ENCODE assay signal across 26 mouse cellular contexts in the genomic region with DNA sequence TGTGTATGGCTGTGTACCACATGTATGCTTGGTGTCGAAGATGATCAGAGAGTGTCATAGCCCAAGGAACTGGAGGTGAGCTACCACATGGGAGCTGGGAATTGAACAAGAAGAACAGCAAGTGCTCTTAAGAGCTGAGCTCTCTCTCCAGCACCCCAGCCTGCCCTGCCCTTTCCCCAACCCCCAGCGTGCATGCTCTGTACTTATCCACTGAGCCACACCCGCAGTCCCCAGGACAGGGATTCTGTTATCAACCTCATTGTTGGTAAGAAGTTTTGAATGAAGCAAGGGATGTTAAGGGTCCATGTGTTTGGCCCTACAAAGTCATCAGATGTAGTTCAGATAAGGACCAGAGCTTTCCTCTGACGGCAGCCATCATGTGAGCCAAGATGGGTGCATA. TPM values are rescaled to one million over a fixed set of nuclear protein-coding genes. Genes with fewer than 3 reads are reported as not detected.
DNase-seq lines count a peak whose midpoint lies in the region; ATAC-seq and TF ChIP-seq lines count a peak whose summit lies in the region.
"Had no signal": no experiment of that assay in that cellular context is flagged by ENCODE, and none has a peak within 500 bp of the region (broad histone marks: within the 10 kb centered on the region; RNA-seq: fewer than 3 reads in every experiment).

No protein-coding gene starts in this region.

- H3K4me2 ChIP-seq in liver, embryonic 11.5 days: no peak overlapping the region
- H3K4me2 ChIP-seq in liver, embryonic 15.5 days: no peak overlapping the region
- H3K4me2 ChIP-seq: heart, embryonic 15.5 days; hindbrain, embryonic 14.5 days; intestine, embryonic 15.5 days had no signal

- H3K27me3 ChIP-seq in liver, embryonic 11.5 days (replicated peaks; ENCODE audit: control insufficient read depth, insufficient read depth, low read length): no peaks in the 10 kb centered on the region
- no peaks in the 10 kb centered on the region for H3K27me3 ChIP-seq in liver, embryonic 15.5 days
- no peaks in the 10 kb centered on the region for H3K27me3 ChIP-seq in heart, adult 2 months (ENCODE audit: control insufficient read depth, insufficient read depth, low read length)
- no peaks in the 10 kb centered on the region for H3K27me3 ChIP-seq in midbrain, embryonic 10.5 days (ENCODE audit: low read depth, poor library complexity, severe bottlenecking)
- H3K27me3 ChIP-seq: intestine, embryonic 15.5 days had no signal

- no peak overlapping the region for H3K4me3 ChIP-seq in liver, embryonic 11.5 days (ENCODE audit: low read depth, low read length)
- H3K4me3 ChIP-seq in liver, embryonic 15.5 days (replicated peaks): no peak overlapping the region
- no peak overlapping the region for H3K4me3 ChIP-seq in heart, adult 2 months
- no peak overlapping the region for H3K4me3 ChIP-seq in midbrain, embryonic 10.5 days
- H3K4me3 ChIP-seq: embryonic facial prominence, embryonic 10.5 days; heart, embryonic 10.5 days; heart, embryonic 15.5 days; hindbrain, embryonic 10.5 days; intestine, embryonic 15.5 days had no signal

- H3K36me3 ChIP-seq in liver, embryonic 11.5 days (ENCODE audit: control insufficient read depth, insufficient read depth, low read length): no peaks in the 10 kb centered on the region
- H3K36me3 ChIP-seq in liver, embryonic 15.5 days (replicated peaks): no peaks in the 10 kb centered on the region
- H3K36me3 ChIP-seq in heart, adult 2 months (ENCODE audit: control insufficient read depth, insufficient read depth, low read length): no peaks in the 10 kb centered on the region
- no peaks in the 10 kb centered on the region for H3K36me3 ChIP-seq in midbrain, embryonic 10.5 days
- H3K36me3 ChIP-seq: embryonic facial prominence, embryonic 10.5 days; G1E; heart, embryonic 10.5 days; heart, embryonic 15.5 days; hindbrain, embryonic 10.5 days; intestine, embryonic 15.5 days had no signal

- 61% methylated on average over 4 of the region's 4 CpGs for whole genome bisulfite sequencing in liver, embryonic 11.5 days
- WGBS in liver, embryonic 15.5 days (ENCODE audit: insufficient replicate concordance): 38% methylated on average over 4 of the region's 4 CpGs
- WGBS in heart, adult 2 months: 76% methylated on average over 4 of the region's 4 CpGs
- 93% methylated on average over 4 of the region's 4 CpGs for WGBS in midbrain, embryonic 10.5 days

- TF ChIP-seq EP300 in heart, adult 2 months (IDR thresholded peaks at IDR 0.05; ENCODE audit: insufficient read depth, low read depth, low read length): no peak

- no peak overlapping the region for H3K27ac ChIP-seq in liver, embryonic 11.5 days (ENCODE audit: low read depth, low read length)
- H3K27ac ChIP-seq in liver, embryonic 15.5 days (replicated peaks): no peak overlapping the region
- H3K27ac ChIP-seq in heart, adult 2 months: no peak overlapping the region
- no peak overlapping the region for H3K27ac ChIP-seq in midbrain, embryonic 10.5 days (replicated peaks)
- H3K27ac ChIP-seq: embryonic facial prominence, embryonic 10.5 days; heart, embryonic 10.5 days; heart, embryonic 15.5 days; hindbrain, embryonic 10.5 days; hindbrain, embryonic 14.5 days; intestine, embryonic 15.5 days had no signal

- intact Hi-C loops in heart, adult 2 months (cut with DNase I): loop anchor here (10.0 kb wide), 1 partner anchor 218 kb away; no protein-coding TSS in a partner anchor
- intact Hi-C loops in heart, postnatal 14 days (cut with DNase I): no loop called here

- no peak overlapping the region for H3K9ac ChIP-seq in liver, embryonic 11.5 days (ENCODE audit: low read depth, low read length)
- H3K9ac ChIP-seq in liver, embryonic 15.5 days: no peak overlapping the region
- H3K9ac ChIP-seq in heart, adult 2 months (ENCODE audit: low read depth, low read length): no peak overlapping the region
- H3K9ac ChIP-seq: heart, embryonic 15.5 days; hindbrain, embryonic 14.5 days; intestine, embryonic 15.5 days had no signal

- no peak for TF ChIP-seq POLR2A in heart, adult 2 months (IDR thresholded peaks at IDR 0.05; ENCODE audit: insufficient read depth, low read depth, low read length)

- ATAC-seq in liver, embryonic 11.5 days (replicated peaks; ENCODE audit: low FRiP score): peak; percentile 79
- ATAC-seq in liver, embryonic 15.5 days (ENCODE audit: insufficient read depth): peak; percentile 76
- ATAC-seq: forebrain, embryonic 14.5 days; intestine, embryonic 15.5 days had no signal

- no peak for TF ChIP-seq CTCF in heart, adult 2 months (IDR thresholded peaks at IDR 0.05)

- no peaks in the 10 kb centered on the region for H3K79me2 ChIP-seq in heart, adult 2 months (replicated peaks; ENCODE audit: control insufficient read depth, insufficient read depth, low read length)

- no peaks in the 10 kb centered on the region for H3K9me3 ChIP-seq in liver, embryonic 11.5 days (ENCODE audit: control insufficient read depth, low read length)
- no peaks in the 10 kb centered on the region for H3K9me3 ChIP-seq in liver, embryonic 15.5 days (replicated peaks)
- no peaks in the 10 kb centered on the region for H3K9me3 ChIP-seq in midbrain, embryonic 10.5 days (replicated peaks)
- H3K9me3 ChIP-seq: embryonic facial prominence, embryonic 10.5 days; G1E; heart, embryonic 10.5 days; heart, embryonic 15.5 days; hindbrain, embryonic 10.5 days; intestine, embryonic 15.5 days had no signal

- peak; percentile 23 for DNase-seq in MEL-GATA-1-ER (ENCODE audit: extremely low read depth, low read depth)
- DNase-seq in liver, embryonic 11.5 days (ENCODE audit: low spot score): no peak
- DNase-seq in heart, adult 2 months: no peak
- no peak for DNase-seq in heart, postnatal 14 days
- no peak for DNase-seq in midbrain, embryonic 10.5 days (ENCODE audit: low spot score)
- no peak for DNase-seq in embryo, embryonic 11 days
- DNase-seq: adrenal gland, postnatal 10 days; cerebellum, adult 11 months; cerebellum, adult 8-10 months; cerebellum, postnatal 36 days; gastrocnemius, postnatal 36 days; heart, adult 11 months had no signal

- H3K4me1 ChIP-seq in liver, embryonic 11.5 days (replicated peaks; ENCODE audit: control insufficient read depth, insufficient read depth, low read length): peaks cover 9% of the 10 kb centered on the region
- peaks cover 24% of the 10 kb centered on the region for H3K4me1 ChIP-seq in liver, embryonic 15.5 days (replicated peaks)
- H3K4me1 ChIP-seq in heart, adult 2 months (ENCODE audit: control insufficient read depth, insufficient read depth, low read length): no peaks in the 10 kb centered on the region
- H3K4me1 ChIP-seq in midbrain, embryonic 10.5 days: no peaks in the 10 kb centered on the region
- H3K4me1 ChIP-seq: embryonic facial prominence, embryonic 10.5 days; heart, embryonic 10.5 days; heart, embryonic 15.5 days; intestine, embryonic 15.5 days had no signal

RNA-seq across cellular contexts. Expression of gene Myo18a, which starts 16.4 kb away (rescaled TPM):
- 37.1 and 38.3 TPM in 2 replicates for polyA plus RNA-seq in liver, embryonic 11.5 days (2014; fragmentation: Nextera tagmentation; extraction: Ambion mirVana)
- 14.4 and 15.7 TPM in 2 replicates for polyA plus RNA-seq in liver, embryonic 15.5 days (2015; fragmentation: Nextera tagmentation; extraction: Ambion mirVana)
- 100 to 1,000 TPM; 240 to 274 TPM for total RNA-seq in heart, adult 2 months (2021)
- 98.6 and 107 TPM in 2 replicates for polyA plus RNA-seq in heart, adult 2 months (2012; rRNA removed)
- total RNA-seq in heart, postnatal 14 days (2021): 100 to 1,000 TPM; 252 to 259 TPM
- 24.6 and 38.7 TPM in 2 replicates for polyA plus RNA-seq in midbrain, embryonic 10.5 days (2016; fragmentation: Nextera tagmentation; extraction: Ambion mirVana)

RNA-seq across cellular contexts. Expression of gene Cryba1, which starts 21.6 kb away (rescaled TPM):
- not detected in 2 replicates for polyA plus RNA-seq in liver, embryonic 11.5 days (2014; fragmentation: Nextera tagmentation; extraction: Ambion mirVana)
- not detected in 2 replicates for polyA plus RNA-seq in liver, embryonic 15.5 days (2015; fragmentation: Nextera tagmentation; extraction: Ambion mirVana)
- not detected for total RNA-seq in heart, adult 2 months (2021)
- polyA plus RNA-seq in heart, adult 2 months (2012; rRNA removed): not detected in 2 replicates
- not detected for total RNA-seq in heart, postnatal 14 days (2021)
- 1.9 and 2.0 TPM in 2 replicates for polyA plus RNA-seq in midbrain, embryonic 10.5 days (2016; fragmentation: Nextera tagmentation; extraction: Ambion mirVana)
- total RNA-seq: adrenal gland, postnatal 10 days; adrenal gland, postnatal 4 days; gastrocnemius, adult 8-10 months; gastrocnemius, postnatal 36 days; heart, postnatal 25 days had no signal
- polyA plus RNA-seq: embryonic facial prominence, embryonic 14.5 days; G1E; heart, embryonic 10.5 days; heart, embryonic 15.5 days; intestine, embryonic 15.5 days had no signal

RNA-seq across cellular contexts. Expression of gene Gm10277, which starts 40.9 kb away (rescaled TPM):
- 1.5 and 2.0 TPM in 2 replicates for polyA plus RNA-seq in liver, embryonic 11.5 days (2014; fragmentation: Nextera tagmentation; extraction: Ambion mirVana)
- 0.39 and 0.85 TPM in 2 replicates for polyA plus RNA-seq in liver, embryonic 15.5 days (2015; fragmentation: Nextera tagmentation; extraction: Ambion mirVana)
- total RNA-seq in heart, adult 2 months (2021): not detected
- not detected in 2 replicates for polyA plus RNA-seq in heart, adult 2 months (2012; rRNA removed)
- not detected for total RNA-seq in heart, postnatal 14 days (2021)
- 1.4 and 1.5 TPM in 2 replicates for polyA plus RNA-seq in midbrain, embryonic 10.5 days (2016; fragmentation: Nextera tagmentation; extraction: Ambion mirVana)
- total RNA-seq: adrenal gland, postnatal 10 days; adrenal gland, postnatal 4 days; gastrocnemius, adult 8-10 months; gastrocnemius, postnatal 36 days; heart, postnatal 25 days had no signal
- polyA plus RNA-seq: brain, embryonic 14.5 days; G1E had no signal
